Mouse (Mus musculus): Measurements from ENCODE around the gene Phf6. TPM values are rescaled to one million over a fixed set of nuclear protein-coding genes. Genes with fewer than 3 reads are reported as not detected.
"Not testable (repeated sequence)": the region's sequence is repeated elsewhere in the genome, so short reads cannot be mapped to it uniquely, and the experiment has no call there.

The Phf6 gene
- polyA plus RNA-seq, 2 experiments, result 4.7 to 9.3 TPM

DNA sequence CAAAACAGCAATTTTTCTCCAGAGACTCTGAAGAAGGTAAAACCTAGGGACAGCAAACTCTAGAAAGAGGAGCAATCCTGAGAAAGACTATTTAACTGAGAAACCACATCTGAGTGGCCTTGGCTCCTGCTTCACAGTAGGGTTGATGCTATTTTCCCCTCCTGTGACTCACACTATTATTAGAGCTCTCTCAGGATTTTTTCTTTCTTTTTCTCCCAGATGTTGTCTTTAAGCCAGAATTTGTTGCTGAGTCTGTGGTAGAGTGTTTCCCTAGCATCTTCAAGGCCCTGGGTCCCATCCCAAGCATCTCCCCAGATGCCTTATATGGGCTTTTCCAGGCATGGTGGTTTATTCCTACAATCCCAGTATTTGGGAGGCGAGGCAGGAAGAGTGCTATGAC lies 60.1 kb downstream of the Phf6 start:
- H3K9ac ChIP-seq (replicated peaks), result peak overlapping the region; percentile 23
- peaks cover 15 to 32% of the 10 kb centered on the region in 2 experiments for H3K4me1 ChIP-seq (replicated peaks; ENCODE audit: control insufficient read depth in 2 of 2, insufficient read depth in 2 of 2, low read length in 1 of 2)
- TF ChIP-seq EP300 (IDR thresholded peaks at IDR 0.05; ENCODE audit: low read depth) (no peak), CTCF (IDR thresholded peaks at IDR 0.05; ENCODE audit: low read depth) (no peak)
- no peaks in the 10 kb centered on the region for H3K9me3 ChIP-seq (ENCODE audit: control insufficient read depth, low read length)
- H3K36me3 ChIP-seq (replicated peaks; ENCODE audit: control insufficient read depth, insufficient read depth, low read depth), result no peaks in the 10 kb centered on the region
- DNase-seq (ENCODE audit: low read depth in 3 of 3, low spot score in 3 of 3) (no peak), ATAC-seq (ENCODE audit: insufficient read depth) (no peak)
- H3K4me2 ChIP-seq (ENCODE audit: low read depth), result peak overlapping the region; percentile 54; the same call in 1 of the 2 replicates
- H3K4me3 ChIP-seq (ENCODE audit: insufficient read depth in 1 of 2, low read depth in 2 of 2, low read length in 2 of 2), result no peak overlapping the region
- H3K27me3 ChIP-seq (ENCODE audit: control insufficient read depth, insufficient read depth, low read length), result no peaks in the 10 kb centered on the region
- 78% methylated on average over 1 of the region's 1 CpGs for WGBS (ENCODE audit: insufficient replicate concordance)
- H3K27ac ChIP-seq, result peak overlapping the region; percentile 93

DNA sequence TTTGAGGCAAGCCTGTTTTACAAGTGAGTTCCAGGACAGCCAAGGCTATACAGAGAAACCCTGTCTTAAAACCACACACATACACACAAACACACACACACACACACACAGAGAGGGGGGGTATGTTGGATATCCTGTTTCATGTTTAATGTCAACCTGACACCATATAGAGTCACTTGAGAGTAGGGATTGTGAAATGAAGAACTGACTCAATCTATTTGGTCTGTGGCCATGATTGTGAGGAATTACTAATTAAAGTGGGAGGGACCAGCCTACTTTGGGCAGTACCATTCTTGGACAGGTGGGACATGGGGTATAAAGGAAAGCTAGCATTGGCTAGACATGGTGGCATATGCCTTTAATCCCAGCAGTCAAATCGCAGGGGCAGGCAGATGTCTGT lies 60.6 kb downstream of the Phf6 start:
- Histone ChIP-seq H3K9me3 (ENCODE audit: control insufficient read depth, low read length) (no peaks in the 10 kb centered on the region), H3K27me3 (ENCODE audit: control insufficient read depth, insufficient read depth, low read length) (no peaks in the 10 kb centered on the region), H3K4me1 (replicated peaks; ENCODE audit: control insufficient read depth in 2 of 2, insufficient read depth in 2 of 2, low read length in 1 of 2) (peaks cover 15 to 32% of the 10 kb centered on the region in 2 experiments), H3K4me3 (ENCODE audit: insufficient read depth in 1 of 2, low read depth in 2 of 2, low read length in 2 of 2) (no peak overlapping the region), H3K4me2 (ENCODE audit: low read depth) (no peak overlapping the region), H3K36me3 (replicated peaks; ENCODE audit: control insufficient read depth, insufficient read depth, low read depth) (no peaks in the 10 kb centered on the region), H3K27ac (no peak overlapping the region; the same call in none of the 2 replicates), H3K9ac (replicated peaks) (no peak overlapping the region)
- TF ChIP-seq EP300 (IDR thresholded peaks at IDR 0.05; ENCODE audit: low read depth) (no peak), CTCF (IDR thresholded peaks at IDR 0.05; ENCODE audit: low read depth) (no peak)
- no peak for ATAC-seq (ENCODE audit: insufficient read depth)
- 87% methylated on average over 1 of the region's 1 CpGs for WGBS (ENCODE audit: insufficient replicate concordance)
- no peak for DNase-seq (ENCODE audit: low read depth in 3 of 3, low spot score in 3 of 3)

DNA sequence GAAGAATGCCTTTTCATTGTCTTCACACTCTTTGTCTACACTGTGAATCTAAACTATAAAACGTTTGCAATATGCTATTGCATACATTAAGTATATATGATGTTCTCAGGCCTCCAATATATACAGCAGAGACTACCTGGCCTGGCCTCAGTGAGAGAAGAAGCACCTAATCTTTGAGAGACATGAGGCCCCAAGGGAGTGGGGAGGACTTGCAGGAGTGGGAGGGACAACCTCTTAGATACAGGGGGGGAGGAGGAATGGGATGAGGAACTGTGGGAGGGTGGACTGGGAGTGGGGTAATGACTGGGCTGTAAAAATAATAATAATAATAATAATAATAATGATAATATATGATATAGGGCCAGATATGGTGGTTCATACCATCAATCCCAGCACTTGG lies 66.5 kb downstream of the Phf6 start:
- Histone ChIP-seq H3K4me1 (replicated peaks; ENCODE audit: control insufficient read depth in 2 of 2, insufficient read depth in 2 of 2, low read length in 1 of 2) (peaks cover 5 to 14% of the 10 kb centered on the region in 2 experiments), H3K4me2 (ENCODE audit: low read depth) (no peak overlapping the region), H3K27ac (no peak overlapping the region), H3K9me3 (ENCODE audit: control insufficient read depth, low read length) (no peaks in the 10 kb centered on the region), H3K27me3 (ENCODE audit: control insufficient read depth, insufficient read depth, low read length) (no peaks in the 10 kb centered on the region), H3K4me3 (ENCODE audit: insufficient read depth in 1 of 2, low read depth in 2 of 2, low read length in 2 of 2) (no peak overlapping the region), H3K9ac (replicated peaks) (no peak overlapping the region), H3K36me3 (replicated peaks; ENCODE audit: control insufficient read depth, insufficient read depth, low read depth) (no peaks in the 10 kb centered on the region)
- DNase-seq (ENCODE audit: low read depth in 3 of 3, low spot score in 3 of 3) (no peak), ATAC-seq (ENCODE audit: insufficient read depth) (peak; percentile 61; the same call in 1 of the 2 replicates)
- TF ChIP-seq EP300 (IDR thresholded peaks at IDR 0.05; ENCODE audit: low read depth) (no peak), CTCF (IDR thresholded peaks at IDR 0.05; ENCODE audit: low read depth) (no peak)
- 22% methylated on average over 1 of the region's 1 CpGs for WGBS (ENCODE audit: insufficient replicate concordance)

DNA sequence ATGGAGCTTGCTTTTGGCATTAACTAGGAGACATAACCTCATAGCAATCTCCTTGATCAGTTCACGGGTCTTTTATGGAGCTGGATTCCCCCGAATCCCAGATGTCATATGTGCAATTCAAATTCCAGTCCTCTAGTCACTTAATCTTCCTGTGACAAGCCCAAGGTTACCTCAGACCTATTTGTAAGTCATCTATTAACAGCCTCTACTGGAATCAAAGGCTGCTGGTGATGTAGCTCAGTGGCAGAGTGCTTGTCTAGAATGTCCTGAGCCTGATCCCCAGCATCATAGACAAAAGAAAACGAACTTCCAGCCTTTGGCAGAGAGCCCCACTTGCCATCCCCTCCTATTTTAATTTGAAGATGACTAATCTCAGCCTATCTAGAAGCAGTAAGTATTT lies 69.3 kb downstream of the Phf6 start:
- WGBS (ENCODE audit: insufficient replicate concordance), result 62% methylated on average over 3 of the region's 3 CpGs
- H3K4me1 ChIP-seq (replicated peaks; ENCODE audit: control insufficient read depth in 2 of 2, insufficient read depth in 2 of 2, low read length in 1 of 2), result peaks cover 5 to 8% of the 10 kb centered on the region in 2 experiments
- H3K27me3 ChIP-seq (ENCODE audit: control insufficient read depth, insufficient read depth, low read length), result no peaks in the 10 kb centered on the region
- no peak overlapping the region for H3K4me3 ChIP-seq (ENCODE audit: insufficient read depth in 1 of 2, low read depth in 2 of 2, low read length in 2 of 2)
- TF ChIP-seq CTCF (IDR thresholded peaks at IDR 0.05; ENCODE audit: low read depth) (no peak), EP300 (IDR thresholded peaks at IDR 0.05; ENCODE audit: low read depth) (no peak)
- no peak overlapping the region for H3K4me2 ChIP-seq (ENCODE audit: low read depth)
- DNase-seq (ENCODE audit: low read depth in 3 of 3, low spot score in 3 of 3) (no peak), ATAC-seq (ENCODE audit: insufficient read depth) (no peak)
- H3K9me3 ChIP-seq (ENCODE audit: control insufficient read depth, low read length), result no peaks in the 10 kb centered on the region
- H3K36me3 ChIP-seq (replicated peaks; ENCODE audit: control insufficient read depth, insufficient read depth, low read depth), result no peaks in the 10 kb centered on the region
- no peak overlapping the region for H3K27ac ChIP-seq
- no peak overlapping the region for H3K9ac ChIP-seq (replicated peaks)

DNA sequence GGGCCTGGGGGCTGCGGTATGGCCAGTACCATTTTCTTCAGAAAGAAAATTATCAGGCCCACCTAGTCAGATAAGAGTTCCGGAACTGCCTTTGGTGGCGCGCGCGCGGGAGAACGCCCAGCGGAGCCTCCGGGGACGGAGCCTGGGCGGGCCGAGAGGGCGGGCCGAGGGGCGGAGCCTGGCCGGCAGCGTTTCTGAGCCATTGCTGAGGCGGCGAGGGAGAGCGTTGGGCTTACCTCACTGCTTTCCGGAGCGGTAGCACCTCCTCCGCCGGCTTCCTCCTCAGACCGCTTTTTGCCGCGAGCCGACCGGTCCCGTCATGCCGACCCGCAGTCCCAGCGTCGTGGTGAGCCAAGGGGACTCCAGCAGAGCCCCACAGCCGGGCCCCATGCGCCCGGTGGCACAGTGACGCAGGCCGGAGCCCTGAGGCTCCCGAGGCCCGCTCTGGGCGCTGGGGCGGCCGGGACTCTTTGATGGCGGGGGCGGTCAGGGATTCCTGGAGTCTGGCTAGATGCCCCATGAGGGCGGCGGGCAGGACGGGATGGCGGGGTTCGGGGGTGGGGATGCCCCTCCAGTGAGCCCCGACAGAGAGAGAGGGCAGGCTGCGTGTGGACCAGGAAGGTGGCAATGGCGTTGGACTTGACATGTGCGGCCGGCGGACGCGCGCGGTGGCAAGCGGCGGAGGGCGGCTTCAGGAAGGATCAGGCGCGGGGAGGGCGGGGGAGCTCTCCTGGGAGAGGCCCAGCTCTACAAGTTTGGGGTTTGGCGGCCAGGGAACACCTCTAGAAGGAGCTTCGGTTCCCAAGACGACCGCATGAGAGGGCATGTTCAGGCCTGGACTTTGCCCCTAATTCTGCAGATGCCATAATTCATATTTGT lies 76.1 kb downstream of the Phf6 start, which contains the start of gene Hprt:
TSS of gene Hprt (plus strand) at position 233 of the 879 bp plus-strand sequence.
- H3K9me3 ChIP-seq (ENCODE audit: control insufficient read depth, low read length), result no peaks in the 10 kb centered on the region
- peak within 1 kb of the TSS; percentile 90 for H3K9ac ChIP-seq (replicated peaks)
- peaks cover 0 to 2% of the 10 kb centered on the region in 2 experiments; a peak in 2 of 4 replicates for H3K4me1 ChIP-seq (replicated peaks; ENCODE audit: control insufficient read depth in 2 of 2, insufficient read depth in 2 of 2, low read length in 1 of 2)
- no peaks in the 10 kb centered on the region for H3K27me3 ChIP-seq (ENCODE audit: control insufficient read depth, insufficient read depth, low read length)
- no peak for TF ChIP-seq CTCF (IDR thresholded peaks at IDR 0.05; ENCODE audit: low read depth)
- 0 out of 2 replicates have a peak, but pooled peaks have one; percentile 21 for TF ChIP-seq EP300 (IDR thresholded peaks at IDR 0.05; ENCODE audit: low read depth)
- ATAC-seq (ENCODE audit: insufficient read depth), result peak; percentile 95
- H3K27ac ChIP-seq, result peak within 1 kb of the TSS; percentile 85
- H3K4me3 ChIP-seq (ENCODE audit: insufficient read depth in 1 of 2, low read depth in 2 of 2, low read length in 2 of 2), result peak within 1 kb of the TSS; percentile 87 to 97
- no peaks in the 10 kb centered on the region for H3K36me3 ChIP-seq (replicated peaks; ENCODE audit: control insufficient read depth, insufficient read depth, low read depth)
- DNase-seq (ENCODE audit: low read depth in 3 of 3, low spot score in 3 of 3), result peak; percentile 67 to 73 (median 68)
- WGBS (ENCODE audit: insufficient replicate concordance), result 8% methylated on average over 67 of the region's 72 CpGs
- peak within 1 kb of the TSS; percentile 70 for H3K4me2 ChIP-seq (ENCODE audit: low read depth)

DNA sequence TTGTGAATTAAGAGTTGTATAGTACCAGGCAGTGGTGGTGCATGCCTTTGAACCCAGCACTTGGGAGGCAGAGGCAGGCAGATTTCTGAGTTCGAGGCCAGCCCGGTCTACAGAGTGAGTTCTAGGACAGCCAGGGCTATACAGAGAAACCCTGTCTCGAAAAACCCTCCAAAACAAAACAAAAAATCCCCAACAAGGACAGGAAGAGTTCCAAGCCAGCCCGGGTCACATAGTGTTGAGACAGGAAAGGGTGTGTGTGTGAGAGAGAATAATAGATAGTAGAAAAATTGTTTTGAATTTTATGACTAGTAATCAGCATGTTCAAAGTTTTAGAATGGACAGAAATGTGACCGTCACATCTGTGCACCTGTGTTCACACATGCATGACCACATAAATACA lies 82.7 kb downstream of the Phf6 start:
- not testable (repeated sequence) for H3K4me1 ChIP-seq (replicated peaks; ENCODE audit: control insufficient read depth in 2 of 2, insufficient read depth in 2 of 2, low read length in 1 of 2); H3K27me3 ChIP-seq (ENCODE audit: control insufficient read depth, insufficient read depth, low read length); H3K27ac ChIP-seq; H3K9ac ChIP-seq (replicated peaks); H3K36me3 ChIP-seq (replicated peaks; ENCODE audit: control insufficient read depth, insufficient read depth, low read depth); H3K4me2 ChIP-seq (ENCODE audit: low read depth); DNase-seq (ENCODE audit: low read depth in 3 of 3, low spot score in 3 of 3); H3K9me3 ChIP-seq (ENCODE audit: control insufficient read depth, low read length); H3K4me3 ChIP-seq (ENCODE audit: insufficient read depth in 1 of 2, low read depth in 2 of 2, low read length in 2 of 2); ATAC-seq (ENCODE audit: insufficient read depth)
- 70% methylated on average over 5 of the region's 5 CpGs for WGBS (ENCODE audit: insufficient replicate concordance)
